ENCODE assay signal across 15 mouse cellular contexts in the genomic region with DNA sequence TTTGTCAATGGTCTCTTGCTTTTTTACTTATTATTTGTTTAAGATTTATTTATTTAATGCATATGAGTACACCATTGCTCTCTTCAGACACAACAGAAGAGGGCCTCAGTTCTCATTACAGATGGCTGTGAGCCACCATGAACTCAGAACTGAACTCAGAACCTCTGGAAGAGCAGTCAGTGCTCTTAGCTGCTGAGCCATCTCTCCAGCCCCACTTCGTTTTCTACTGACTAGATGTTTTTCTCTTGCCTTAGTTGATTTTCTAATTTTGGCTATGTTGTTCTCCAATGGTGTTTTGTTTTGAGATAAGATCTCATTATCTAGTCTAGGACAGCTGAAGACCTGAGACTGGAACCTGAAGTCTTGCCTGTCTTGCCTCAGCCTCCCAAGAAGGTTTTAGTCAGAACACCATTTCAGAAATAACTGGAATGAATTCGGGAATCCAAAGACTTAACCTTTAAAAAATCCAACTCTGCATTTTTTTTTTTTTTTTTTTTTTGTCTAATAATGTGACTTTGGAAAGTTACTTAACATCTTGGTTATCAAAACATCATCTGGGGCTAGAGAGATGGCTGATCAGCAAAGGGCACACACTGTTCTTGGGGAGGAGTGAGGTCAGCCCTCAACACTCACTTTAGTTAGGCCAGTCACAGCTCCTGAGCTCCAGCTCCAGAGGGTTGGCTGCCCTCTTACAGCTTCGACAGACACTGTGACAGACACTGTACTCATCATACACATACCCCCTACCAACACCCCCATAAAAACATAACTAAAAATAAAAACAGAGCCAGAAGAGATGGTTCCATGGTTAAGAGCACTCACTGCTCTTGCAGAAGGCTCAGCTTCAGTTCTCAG. TPM values are rescaled to one million over a fixed set of nuclear protein-coding genes. Genes with fewer than 3 reads are reported as not detected.
DNase-seq lines count a peak whose midpoint lies in the region; ATAC-seq and TF ChIP-seq lines count a peak whose summit lies in the region.
"Had no signal": no experiment of that assay in that cellular context is flagged by ENCODE, and none has a peak within 500 bp of the region (broad histone marks: within the 10 kb centered on the region; RNA-seq: fewer than 3 reads in every experiment).

No protein-coding gene starts in this region.

- no peaks in the 10 kb centered on the region for H3K27me3 ChIP-seq in heart, embryonic 15.5 days
- no peaks in the 10 kb centered on the region for H3K27me3 ChIP-seq in liver, embryonic 15.5 days
- no peaks in the 10 kb centered on the region for H3K27me3 ChIP-seq in kidney, embryonic 14.5 days (ENCODE audit: control insufficient read depth, insufficient read depth, low read length)

- no peak for TF ChIP-seq CTCF in bone marrow, adult 2 months (IDR thresholded peaks at IDR 0.05; ENCODE audit: control insufficient read depth, insufficient read depth, low read length)

- intact Hi-C loops in heart, postnatal 36 days (cut with DNase I): no loop called here

- H3K27ac ChIP-seq in heart, embryonic 15.5 days: no peak overlapping the region
- H3K27ac ChIP-seq in bone marrow, adult 2 months (ENCODE audit: control insufficient read depth, insufficient read depth, low read depth, low read length, poor library complexity): peak overlapping the region; percentile 79
- H3K27ac ChIP-seq in liver, embryonic 15.5 days (replicated peaks): peak overlapping the region; percentile 53
- H3K27ac ChIP-seq in kidney, embryonic 14.5 days (ENCODE audit: low read depth, low read length): no peak overlapping the region

- 63% methylated on average over 3 of the region's 3 CpGs for WGBS in heart, embryonic 15.5 days
- 60% methylated on average over 3 of the region's 3 CpGs for WGBS in bone marrow, adult 2 months
- 69% methylated on average over 3 of the region's 3 CpGs for WGBS in liver, embryonic 15.5 days (ENCODE audit: insufficient replicate concordance)
- WGBS in kidney, embryonic 14.5 days: 80% methylated on average over 3 of the region's 3 CpGs

- H3K9me3 ChIP-seq in heart, embryonic 15.5 days (replicated peaks): no peaks in the 10 kb centered on the region
- no peaks in the 10 kb centered on the region for H3K9me3 ChIP-seq in liver, embryonic 15.5 days (replicated peaks)
- no peaks in the 10 kb centered on the region for H3K9me3 ChIP-seq in kidney, embryonic 14.5 days (ENCODE audit: control insufficient read depth, low read length)

- no peak overlapping the region for H3K9ac ChIP-seq in heart, embryonic 15.5 days
- H3K9ac ChIP-seq in liver, embryonic 15.5 days: no peak overlapping the region
- H3K9ac ChIP-seq in kidney, embryonic 14.5 days (ENCODE audit: low read depth, low read length): no peak overlapping the region

- TF ChIP-seq POLR2A in bone marrow, adult 2 months (IDR thresholded peaks at IDR 0.05; ENCODE audit: borderline replicate concordance, control insufficient read depth, low read depth, low read length): no peak

- H3K36me3 ChIP-seq in heart, embryonic 15.5 days: no peaks in the 10 kb centered on the region
- H3K36me3 ChIP-seq in liver, embryonic 15.5 days (replicated peaks): 0 out of 2 replicates have a peak, but pooled peaks cover 3% of the 10 kb centered on the region
- peaks cover 4% of the 10 kb centered on the region; the same call in 1 of the 2 replicates for H3K36me3 ChIP-seq in kidney, embryonic 14.5 days (ENCODE audit: control insufficient read depth, insufficient read depth, low read length)

- ATAC-seq in heart, embryonic 15.5 days (replicated peaks; ENCODE audit: insufficient number of reproducible peaks, insufficient read depth, low FRiP score, low read depth): no peak
- no peak for ATAC-seq in liver, embryonic 15.5 days (ENCODE audit: insufficient read depth)
- ATAC-seq in kidney, embryonic 14.5 days (ENCODE audit: low FRiP score, low TSS enrichment): no peak

- no peak for DNase-seq in heart, postnatal 36 days
- DNase-seq in A20 (ENCODE audit: low read depth, low spot score): peak; percentile 57
- no peak for DNase-seq in thymus, adult 18-20 months
- DNase-seq: adrenal gland, postnatal 14 days; cerebellum, adult 11 months; kidney, postnatal 10 days; layer of hippocampus, postnatal 36 days; thymus, postnatal 4 days had no signal

- peak overlapping the region; percentile 7; the same call in 1 of the 2 replicates for H3K4me3 ChIP-seq in heart, embryonic 15.5 days
- peak overlapping the region; percentile 73 for H3K4me3 ChIP-seq in bone marrow, adult 2 months (replicated peaks; ENCODE audit: control insufficient read depth, low read depth, low read length)
- 0 out of 2 replicates have a peak overlapping the region, but pooled peaks have one; percentile 20 for H3K4me3 ChIP-seq in liver, embryonic 15.5 days (replicated peaks)
- H3K4me3 ChIP-seq in kidney, embryonic 14.5 days (ENCODE audit: low read length): no peak overlapping the region

- peaks cover 14% of the 10 kb centered on the region for H3K4me1 ChIP-seq in heart, embryonic 15.5 days (replicated peaks)
- H3K4me1 ChIP-seq in bone marrow, adult 2 months (ENCODE audit: control insufficient read depth, insufficient read depth, low read length): peaks cover 5% of the 10 kb centered on the region
- peaks cover 68% of the 10 kb centered on the region for H3K4me1 ChIP-seq in liver, embryonic 15.5 days (replicated peaks)
- no peaks in the 10 kb centered on the region; the same call in none of the 2 replicates for H3K4me1 ChIP-seq in kidney, embryonic 14.5 days (ENCODE audit: control insufficient read depth, insufficient read depth, low read length)

- H3K4me2 ChIP-seq in heart, embryonic 15.5 days: no peak overlapping the region
- peak overlapping the region; percentile 96 for H3K4me2 ChIP-seq in liver, embryonic 15.5 days
- no peak overlapping the region; the same call in 1 of the 2 replicates for H3K4me2 ChIP-seq in kidney, embryonic 14.5 days (replicated peaks; ENCODE audit: low read depth, low read length)

RNA-seq across cellular contexts. Expression of gene Samhd1, which starts 2.2 kb away (rescaled TPM):
- polyA plus RNA-seq in heart, embryonic 15.5 days (2015; fragmentation: Nextera tagmentation; extraction: Ambion mirVana): 14.2 and 16.2 TPM in 2 replicates
- 10 to 100 TPM; 21.9 to 29.5 TPM for total RNA-seq in heart, postnatal 36 days (2021)
- polyA plus RNA-seq in bone marrow, adult 2 months (2011; ENCODE audit: insufficient read depth, insufficient read length, low replicate concordance, missing spikeins): 48.9 and 113 TPM in 2 replicates
- 15.2 and 18.1 TPM in 2 replicates for polyA plus RNA-seq in liver, embryonic 15.5 days (2015; fragmentation: Nextera tagmentation; extraction: Ambion mirVana)
- polyA plus RNA-seq in kidney, embryonic 14.5 days (2014; fragmentation: Nextera tagmentation; extraction: Ambion mirVana): 30.5 and 32.7 TPM in 2 replicates

RNA-seq across cellular contexts. Expression of gene Tldc2, which starts 46.1 kb away (rescaled TPM):
- polyA plus RNA-seq in heart, embryonic 15.5 days (2015; fragmentation: Nextera tagmentation; extraction: Ambion mirVana): not detected in 2 replicates
- total RNA-seq in heart, postnatal 36 days (2021): not detected
- polyA plus RNA-seq in bone marrow, adult 2 months (2011; ENCODE audit: insufficient read depth, insufficient read length, low replicate concordance, missing spikeins): not detected in 2 replicates
- polyA plus RNA-seq in liver, embryonic 15.5 days (2015; fragmentation: Nextera tagmentation; extraction: Ambion mirVana): not detected in 2 replicates
- polyA plus RNA-seq in kidney, embryonic 14.5 days (2014; fragmentation: Nextera tagmentation; extraction: Ambion mirVana): 0.38 TPM in 1 of 2 replicates, not detected in the other
- total RNA-seq: adrenal gland, postnatal 14 days; layer of hippocampus, postnatal 36 days; megakaryocyte-erythroid progenitor cell, adult 5-6 weeks had no signal
- polyA plus RNA-seq: cortical plate, adult 2 months; heart, embryonic 16.5 days had no signal

RNA-seq across cellular contexts. Expression of gene Soga1, which starts 53.9 kb away (rescaled TPM):
- polyA plus RNA-seq in heart, embryonic 15.5 days (2015; fragmentation: Nextera tagmentation; extraction: Ambion mirVana): 1.7 and 2.7 TPM in 2 replicates
- total RNA-seq in heart, postnatal 36 days (2021): 10 to 100 TPM; 11.5 to 13.4 TPM
- polyA plus RNA-seq in bone marrow, adult 2 months (2011; ENCODE audit: insufficient read depth, insufficient read length, low replicate concordance, missing spikeins): 3.0 and 5.0 TPM in 2 replicates
- 1.4 and 1.7 TPM in 2 replicates for polyA plus RNA-seq in liver, embryonic 15.5 days (2015; fragmentation: Nextera tagmentation; extraction: Ambion mirVana)
- polyA plus RNA-seq in kidney, embryonic 14.5 days (2014; fragmentation: Nextera tagmentation; extraction: Ambion mirVana): 6.3 and 6.4 TPM in 2 replicates

Comparison
In these comparisons a context has a peak if more than half of its experiments do, and no peak if none do; other contexts are left out.
1. H3K27ac ChIP-seq: peak in bone marrow, adult 2 months (single experiment) and liver, embryonic 15.5 days (single experiment); none in heart, embryonic 15.5 days (single experiment) and kidney, embryonic 14.5 days (single experiment).